Mouse (Mus musculus) ovary, postnatal 10 days (tissue): Measurements from ENCODE around the gene Ghrh.
"Not testable (repeated sequence)": the region's sequence is repeated elsewhere in the genome, so short reads cannot be mapped to it uniquely, and the experiment has no call there.

Source experiments
- DNase-seq: peaks from one replicate; pipeline ENCODE4 v3.0.0; 2022; ENCODE audit warnings: low spot score

The Ghrh gene

DNA sequence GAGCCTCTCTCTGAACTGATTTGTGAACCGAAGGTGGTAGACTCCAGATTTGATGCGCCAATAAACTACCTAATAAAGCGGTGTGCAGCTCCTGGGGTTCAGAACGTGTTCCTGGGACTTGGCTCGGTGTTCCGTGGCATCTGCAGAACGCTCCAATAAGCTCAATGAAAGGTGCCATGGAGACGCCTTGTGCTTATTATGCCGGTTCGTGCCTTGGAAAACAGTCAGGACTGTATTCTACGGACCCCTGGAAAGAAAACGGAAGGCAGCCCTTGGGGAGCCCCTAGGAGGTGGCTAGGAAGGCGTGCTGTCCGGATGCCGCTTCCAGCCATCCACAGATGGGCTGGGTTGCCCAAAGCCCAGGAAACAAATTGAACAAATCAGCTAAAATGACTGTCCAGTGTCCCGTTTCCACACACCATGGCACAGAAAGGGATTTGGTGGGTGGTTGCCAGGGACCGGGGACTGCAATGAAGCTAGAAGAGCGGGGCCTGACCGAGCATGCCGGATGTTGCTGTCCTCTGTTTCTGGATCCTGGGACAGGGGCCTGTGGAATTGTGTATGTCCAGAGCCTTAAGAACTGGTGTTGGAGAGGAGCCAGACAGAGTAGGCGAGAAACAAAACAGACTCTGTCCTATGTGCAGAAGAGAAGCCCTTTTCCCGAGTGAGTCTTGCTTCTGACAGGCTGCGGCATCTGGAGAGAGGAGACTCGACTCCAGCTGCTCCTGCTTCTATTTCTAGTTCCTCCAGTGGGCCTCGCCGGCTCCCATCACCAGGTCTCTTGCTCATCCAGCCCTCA is at the start of gene Ghrh:
Gene Ghrh, minus strand, starts transcription at position 146 of the 799 bp plus-strand sequence.
- DNase-seq = no peak

DNA sequence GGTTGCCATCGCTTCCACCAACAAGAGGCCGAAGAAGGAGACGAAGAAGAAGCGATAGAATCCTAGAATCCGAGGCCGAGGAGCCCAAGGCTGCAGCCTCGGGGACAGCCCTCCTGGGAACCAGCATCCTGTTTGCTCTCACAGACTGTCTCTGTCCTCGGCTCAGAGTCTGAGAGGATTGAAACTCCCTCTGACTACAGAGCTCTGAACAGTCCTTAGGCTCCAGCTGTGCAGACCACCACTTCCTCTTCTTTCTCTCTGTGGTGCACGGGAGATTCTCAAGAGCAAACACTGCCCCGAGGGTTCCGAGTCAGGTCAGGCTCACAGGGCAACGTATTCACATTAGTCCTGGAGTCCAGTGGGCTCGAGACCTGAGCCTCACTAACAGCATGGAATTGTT is 48.7 kb upstream of the Ghrh start:
- DNase-seq = no peak

DNA sequence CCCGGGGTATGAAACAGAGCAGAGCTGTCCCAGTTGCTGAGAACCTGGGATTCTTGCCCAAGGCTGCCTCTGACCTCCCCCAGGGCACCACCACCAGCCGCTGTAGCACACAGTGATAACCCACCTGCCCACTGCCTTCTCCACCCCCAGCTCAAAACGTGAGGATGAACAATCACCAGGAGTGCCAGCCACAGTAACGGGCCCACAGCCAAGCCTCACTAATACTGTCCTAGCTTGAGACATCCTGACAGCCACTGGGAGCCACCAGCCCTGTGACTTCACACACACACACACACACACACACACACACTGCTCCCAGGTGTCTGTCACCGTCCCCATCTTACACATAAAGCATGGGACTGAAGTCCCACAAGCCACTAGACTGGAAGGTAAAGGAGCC is 48.1 kb upstream of the Ghrh start:
- DNase-seq = no peak

DNA sequence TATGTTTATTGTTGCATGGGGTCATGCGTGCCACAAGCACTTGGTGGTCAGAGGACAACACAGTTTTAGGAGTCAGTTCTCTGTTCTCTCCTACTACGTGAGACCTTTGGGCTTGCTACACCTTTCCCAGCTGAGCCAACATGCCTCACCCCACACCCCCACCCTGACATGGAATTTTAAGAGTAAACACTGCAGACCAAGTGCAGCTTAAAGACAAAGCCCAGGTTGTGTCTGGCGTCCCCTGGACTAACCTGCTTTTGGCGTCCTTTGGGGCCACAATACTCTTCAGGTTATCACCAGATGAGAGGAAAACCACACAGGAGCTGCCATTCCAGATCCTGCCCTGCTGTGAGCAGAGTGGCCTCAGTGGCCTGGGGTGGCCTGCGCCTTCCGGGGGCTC is 47.6 kb upstream of the Ghrh start:
- DNase-seq = no peak

DNA sequence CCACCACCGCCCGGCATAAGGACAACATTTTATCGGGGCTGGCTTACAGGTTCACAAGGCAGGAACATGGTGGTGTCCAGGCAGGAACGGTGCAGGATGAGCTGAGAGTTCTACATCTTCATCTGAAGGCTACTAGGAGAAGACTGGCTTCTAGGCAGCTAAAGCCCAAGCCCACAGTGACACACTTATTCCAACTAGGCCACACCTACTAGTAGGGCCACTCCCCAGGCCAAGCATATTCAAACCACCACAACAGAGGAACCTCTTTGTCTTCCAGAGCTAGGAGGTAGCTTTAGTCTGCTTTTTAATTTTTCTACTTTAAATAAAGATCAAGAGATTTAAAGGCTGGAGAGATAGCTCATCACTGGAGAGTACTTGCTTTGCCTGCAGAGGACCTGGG is 46.2 kb upstream of the Ghrh start:
- DNase-seq = no peak

DNA sequence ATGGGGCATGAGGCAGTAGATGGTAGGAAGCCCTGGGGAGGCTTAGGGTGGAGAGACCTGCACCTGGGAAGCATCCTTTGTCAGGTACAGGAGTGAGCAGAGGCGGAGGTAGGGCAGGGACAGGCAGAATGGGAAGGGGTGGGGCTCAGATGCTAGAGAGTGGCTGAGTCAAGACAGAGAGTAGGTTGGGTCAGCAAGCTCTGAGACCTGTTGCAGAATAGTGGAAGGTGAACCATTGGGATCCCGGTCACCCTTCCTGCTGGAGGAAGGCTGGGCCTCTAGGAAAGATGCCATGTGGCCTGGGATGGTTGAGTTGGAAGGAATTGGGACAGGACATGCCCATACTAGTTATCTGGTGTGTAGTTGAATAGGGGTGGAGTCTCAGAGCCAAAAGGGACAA is 45.0 kb upstream of the Ghrh start:
- no peak for DNase-seq

DNA sequence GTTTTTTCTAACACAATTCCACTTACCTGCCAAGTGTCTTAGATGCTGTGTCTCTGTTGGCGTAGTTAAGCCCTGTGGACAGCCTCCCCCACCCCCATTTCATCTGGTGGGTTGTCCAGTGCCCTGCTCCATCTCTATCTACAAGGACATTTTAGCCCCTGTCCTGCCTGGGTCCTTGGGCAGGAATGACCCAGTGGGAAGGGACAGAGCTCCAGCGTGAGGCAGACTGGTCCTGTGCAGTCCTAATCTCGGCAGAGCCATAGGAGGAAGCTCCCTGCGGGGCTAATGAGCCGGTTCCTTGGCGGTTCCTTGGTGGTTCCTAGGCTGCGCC is 42.2 kb upstream of the Ghrh start:
- DNase-seq = no peak

DNA sequence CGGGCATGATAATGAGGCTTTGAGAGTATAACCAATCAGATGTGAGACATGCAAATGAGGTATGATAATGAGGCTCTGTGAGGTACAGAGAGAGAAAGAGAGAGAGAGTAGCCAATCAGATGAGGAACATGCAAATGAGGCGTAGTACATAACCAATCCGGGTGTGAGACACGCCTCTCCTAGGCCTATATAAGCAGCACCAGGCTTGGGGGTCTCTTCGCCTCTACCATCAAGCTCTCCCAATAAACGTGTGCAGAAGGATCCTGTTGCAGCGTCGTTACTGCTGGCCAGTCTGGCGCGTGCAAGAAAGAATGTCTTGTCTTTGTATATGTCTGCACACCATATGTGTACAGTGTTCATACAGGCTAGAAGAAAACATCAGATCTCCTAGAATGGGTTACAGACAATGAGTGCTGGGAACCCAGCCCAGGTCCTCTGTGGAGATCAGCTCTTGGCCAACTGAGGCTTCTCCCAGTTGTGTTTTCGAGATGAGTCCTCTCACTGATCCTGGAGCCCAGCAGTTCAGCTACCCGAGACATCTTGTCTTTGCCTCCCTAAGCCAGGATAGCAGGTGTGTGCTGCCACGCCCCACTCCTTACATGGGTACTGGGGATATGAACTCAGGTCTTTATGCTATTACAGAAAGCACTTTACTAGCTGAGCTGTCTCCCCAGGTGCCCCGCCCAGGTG is 41.7 kb upstream of the Ghrh start:
- DNase-seq = not testable (repeated sequence)

DNA sequence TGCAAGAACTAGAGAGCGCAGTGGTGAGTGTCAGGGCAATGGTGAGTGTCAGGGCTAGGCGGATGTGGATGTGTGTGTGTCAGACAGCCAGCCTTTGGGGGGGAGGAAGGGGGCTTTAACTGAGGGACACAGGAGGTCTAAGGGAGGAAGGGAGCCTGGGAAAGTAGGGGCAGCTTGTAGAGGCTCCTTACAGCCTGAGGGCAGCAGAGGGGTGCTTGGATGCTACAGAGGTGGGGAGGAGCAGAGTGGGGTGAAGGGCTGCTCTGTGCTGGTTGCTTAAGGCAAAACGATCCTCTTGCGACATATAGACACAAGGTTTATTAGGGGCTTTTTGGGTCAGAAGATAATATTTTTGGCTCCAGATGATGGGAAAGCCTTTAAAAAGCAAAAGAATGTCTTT is 37.5 kb upstream of the Ghrh start:
- DNase-seq = no peak

DNA sequence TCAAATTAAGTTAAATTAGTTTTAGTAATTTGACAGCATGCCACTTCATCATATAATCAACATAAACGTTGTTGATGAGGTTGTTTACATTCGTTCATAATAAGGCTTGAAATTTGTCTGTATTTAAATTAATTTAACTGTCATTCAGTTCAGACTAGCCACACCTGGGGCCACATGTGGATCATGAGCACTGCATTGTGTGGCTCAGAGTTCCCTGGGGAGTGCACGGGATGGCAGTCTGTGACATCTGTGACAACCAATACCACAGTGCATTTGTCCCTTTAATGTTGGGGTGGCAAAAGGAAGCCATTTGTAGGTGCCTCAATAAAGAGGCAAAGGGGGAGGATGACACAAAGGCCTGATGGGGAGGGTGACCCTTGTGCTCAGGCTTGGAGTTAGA is 29.7 kb upstream of the Ghrh start:
- no peak for DNase-seq

DNA sequence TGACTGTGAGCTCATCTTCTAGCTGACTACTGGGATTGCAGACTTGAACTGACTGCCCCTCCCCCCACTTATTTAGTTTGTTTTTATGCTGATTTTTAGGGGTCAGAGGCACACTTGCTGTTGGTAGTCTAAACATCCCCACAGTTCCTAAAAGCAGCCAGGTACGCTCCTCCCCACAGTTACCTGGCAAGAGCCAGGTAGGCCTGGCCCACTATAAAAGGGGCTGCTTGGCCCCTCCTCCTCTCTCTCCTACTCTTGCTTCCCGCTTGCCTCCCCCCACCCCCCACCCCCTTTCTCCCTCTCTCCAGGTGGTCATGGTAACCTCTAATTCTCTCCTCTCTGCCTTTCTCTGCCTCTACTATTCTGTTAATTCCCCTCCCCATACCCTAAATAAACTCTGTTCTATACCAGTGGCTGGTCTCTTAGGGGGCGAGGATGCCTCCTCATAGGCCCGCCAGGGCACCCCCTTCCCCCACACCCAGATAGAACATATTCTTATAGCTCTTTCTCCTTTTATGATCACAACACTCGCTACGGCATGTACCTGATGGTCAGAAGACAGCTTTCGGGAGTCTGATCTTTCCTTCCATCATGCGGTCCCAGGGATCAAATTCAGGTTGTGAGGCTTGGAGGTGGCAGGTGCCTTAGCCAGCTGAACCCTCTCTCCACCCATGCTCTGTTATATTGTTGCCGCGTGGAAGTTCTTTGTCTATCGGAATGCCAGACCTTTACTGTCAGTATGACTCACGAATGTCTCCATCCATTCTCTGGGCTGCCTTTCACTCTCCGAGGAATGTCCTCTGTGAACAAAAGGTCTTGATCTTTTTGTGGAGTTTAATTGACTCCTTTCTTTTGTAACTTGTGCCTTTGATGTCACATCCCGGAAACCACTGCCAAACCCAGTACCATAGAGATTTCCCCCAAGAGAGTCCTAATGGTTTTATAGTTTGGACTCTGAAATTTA is 28.8 kb upstream of the Ghrh start:
- no peak for DNase-seq

DNA sequence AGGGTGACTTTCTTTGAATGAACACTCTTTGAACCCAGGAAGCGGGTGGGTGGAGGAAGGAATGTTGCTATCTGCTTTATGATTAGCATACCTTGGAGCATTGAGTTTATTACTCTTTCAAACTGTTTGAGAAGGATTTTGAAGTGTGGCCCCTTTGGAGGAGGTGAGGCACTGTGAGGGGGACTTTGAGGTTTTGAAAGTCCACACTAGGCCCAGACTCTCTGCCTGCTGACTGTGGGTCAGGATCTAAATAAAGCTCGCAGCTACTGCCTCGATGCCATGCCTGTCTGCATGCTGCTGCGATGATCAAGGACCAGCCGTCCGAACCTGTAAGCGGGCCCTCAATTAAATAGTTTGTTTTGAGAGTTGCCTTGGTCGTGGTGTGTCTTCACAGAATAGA is 27.7 kb upstream of the Ghrh start:
- DNase-seq = no peak

DNA sequence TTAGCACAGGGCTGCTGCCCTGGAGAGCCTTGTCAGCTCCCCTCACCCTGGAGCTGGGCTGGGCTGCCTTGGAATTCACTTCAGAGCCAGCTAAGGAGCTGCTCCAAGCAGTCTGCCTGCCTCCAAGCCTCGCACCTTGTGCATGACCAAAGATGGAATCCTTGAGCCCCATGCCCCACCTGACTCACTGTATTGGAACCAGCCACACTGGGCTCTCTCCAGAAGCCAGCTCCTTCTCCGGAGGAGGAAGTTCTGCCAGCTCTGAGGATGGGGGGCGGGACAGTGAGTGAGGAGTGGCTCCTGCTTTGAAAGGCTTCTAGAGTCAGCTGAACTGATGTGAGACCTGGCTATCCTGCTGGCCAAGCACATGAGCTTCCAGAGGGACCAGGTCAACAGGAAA is 26.4 kb upstream of the Ghrh start:
- no peak for DNase-seq

DNA sequence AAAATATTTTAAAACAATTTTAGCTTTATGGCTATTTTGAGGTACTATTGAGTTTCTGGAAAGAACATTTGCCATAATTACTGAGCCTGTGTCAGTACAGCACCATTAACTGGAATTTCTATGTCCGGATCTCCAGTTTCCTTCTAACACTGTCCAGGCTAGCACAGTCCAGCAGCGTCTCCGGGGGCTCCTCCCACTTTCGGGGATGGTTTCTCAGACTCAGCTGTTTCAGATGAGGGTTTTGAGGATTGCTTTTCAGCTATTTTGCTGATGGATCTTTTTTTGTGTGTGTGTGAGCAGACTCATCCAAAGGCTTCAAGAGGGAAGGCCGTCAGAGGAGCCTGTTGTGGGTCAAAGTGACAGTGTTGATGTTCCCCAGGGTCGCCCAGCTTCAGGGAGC is 24.4 kb upstream of the Ghrh start:
- DNase-seq = no peak

DNA sequence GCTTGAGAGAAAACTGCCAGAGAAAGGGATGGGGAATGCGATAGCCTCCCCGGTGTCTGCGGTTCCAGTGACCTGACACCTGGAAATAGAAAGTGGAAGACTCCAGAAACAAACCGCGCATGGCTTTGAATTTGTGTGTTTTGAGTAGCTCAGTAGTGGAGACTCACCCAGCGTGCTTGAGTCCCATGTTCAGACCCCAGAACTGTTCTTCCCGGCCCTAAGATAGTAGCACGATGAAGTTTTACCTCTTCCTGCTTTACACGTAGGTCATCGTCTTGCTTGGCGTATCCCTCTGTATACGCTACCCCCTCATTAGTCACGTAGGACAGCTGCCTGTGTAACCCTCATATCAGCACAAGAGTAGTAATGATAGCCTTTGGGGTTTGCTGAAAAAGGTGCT is 20.7 kb upstream of the Ghrh start:
- DNase-seq = peak; percentile 10

DNA sequence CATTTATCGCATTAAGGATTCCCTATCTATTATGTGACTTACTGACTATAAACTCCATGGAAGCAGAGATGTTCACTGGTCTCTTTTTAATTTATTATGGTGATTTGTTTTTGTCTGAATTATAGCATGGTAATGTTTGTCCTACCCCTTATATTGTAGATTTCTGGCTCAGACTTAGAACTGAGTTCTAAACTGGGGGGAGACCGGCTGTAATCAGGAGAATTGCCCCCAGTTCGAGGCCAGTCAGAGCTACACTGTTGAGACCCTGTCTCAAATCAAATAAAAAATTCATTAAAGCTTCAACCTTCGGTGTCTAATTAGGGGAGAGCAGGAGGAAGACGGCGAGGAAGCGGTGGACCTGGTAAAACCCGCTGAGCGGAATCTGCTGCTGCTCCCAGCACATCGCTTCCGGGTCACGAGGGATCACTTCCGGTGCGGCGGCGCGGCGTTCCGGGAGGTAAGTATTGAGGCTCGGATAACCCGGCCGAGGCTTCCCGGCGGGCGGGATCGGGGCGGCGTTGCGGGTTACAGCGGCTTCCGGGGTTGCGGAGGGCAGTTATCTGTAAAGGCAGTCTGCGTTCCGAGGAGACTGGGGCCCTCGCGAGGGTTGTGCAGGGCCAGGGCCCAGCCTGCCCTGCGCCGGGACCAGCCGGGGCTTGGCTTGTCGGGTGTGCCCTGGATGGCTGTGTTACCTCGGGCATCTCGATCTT is 20.0 kb upstream of the Ghrh start, which contains the start of gene Manbal:
Gene Manbal, plus strand, starts transcription at position 411 of the 710 bp plus-strand sequence.
- DNase-seq = peak; percentile 98

DNA sequence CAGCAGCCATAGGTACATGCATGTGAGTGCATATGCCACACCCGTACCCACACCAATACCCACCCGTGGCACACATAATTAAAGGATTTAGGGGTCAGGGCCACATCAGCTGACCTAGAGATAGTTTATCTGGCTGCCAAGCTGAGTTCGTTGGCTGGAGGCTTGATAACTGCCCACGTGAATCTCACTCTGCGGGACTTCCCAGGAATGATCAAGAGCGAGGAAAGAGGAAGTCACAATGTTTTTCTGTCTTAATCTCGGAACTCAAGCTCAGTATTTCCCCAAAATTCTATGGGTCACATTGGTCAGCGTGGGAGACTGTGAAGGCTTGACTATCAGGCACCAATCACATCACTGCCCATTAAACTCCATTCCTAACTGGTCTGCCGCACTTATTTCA is 19.5 kb upstream of the Ghrh start:
- DNase-seq = no peak

DNA sequence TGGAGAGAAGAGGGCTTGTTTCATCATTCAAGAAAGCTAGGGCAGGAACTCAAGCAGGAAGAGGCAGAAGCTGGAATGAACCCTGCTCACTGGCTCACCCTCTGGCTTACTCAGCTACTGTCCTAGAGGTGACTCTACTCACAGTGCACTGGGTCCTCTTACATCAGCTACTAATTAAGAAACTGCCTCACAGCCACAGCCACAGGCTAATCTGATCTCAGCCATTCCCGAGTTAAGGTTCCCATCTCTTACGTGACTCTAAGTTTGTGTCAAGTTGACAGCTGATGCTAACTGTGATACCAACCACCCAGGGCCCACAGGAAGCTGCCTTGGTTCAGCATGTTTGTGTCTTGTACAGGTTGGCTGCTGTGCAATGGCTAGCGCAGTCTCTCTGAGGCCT is 15.7 kb upstream of the Ghrh start:
- no peak for DNase-seq

DNA sequence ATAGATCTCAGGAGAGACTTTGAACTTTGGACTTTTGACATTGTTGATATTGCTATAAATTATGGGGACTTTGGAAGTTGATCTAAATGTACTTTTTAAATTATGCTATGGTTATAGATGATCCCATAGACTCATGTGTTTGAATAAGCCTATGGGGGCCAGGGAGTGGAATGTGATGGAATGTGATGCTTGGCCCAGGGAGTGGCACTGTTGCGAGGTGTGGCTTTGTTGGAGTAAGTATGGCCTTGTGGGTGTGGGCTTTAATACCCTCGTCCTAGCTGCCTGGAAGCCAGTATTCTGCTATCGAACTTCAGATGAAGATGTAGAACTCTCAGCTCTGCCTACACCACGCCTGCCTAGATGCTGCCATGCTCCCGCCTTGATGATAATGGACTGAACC is 12.7 kb upstream of the Ghrh start:
- DNase-seq = no peak

DNA sequence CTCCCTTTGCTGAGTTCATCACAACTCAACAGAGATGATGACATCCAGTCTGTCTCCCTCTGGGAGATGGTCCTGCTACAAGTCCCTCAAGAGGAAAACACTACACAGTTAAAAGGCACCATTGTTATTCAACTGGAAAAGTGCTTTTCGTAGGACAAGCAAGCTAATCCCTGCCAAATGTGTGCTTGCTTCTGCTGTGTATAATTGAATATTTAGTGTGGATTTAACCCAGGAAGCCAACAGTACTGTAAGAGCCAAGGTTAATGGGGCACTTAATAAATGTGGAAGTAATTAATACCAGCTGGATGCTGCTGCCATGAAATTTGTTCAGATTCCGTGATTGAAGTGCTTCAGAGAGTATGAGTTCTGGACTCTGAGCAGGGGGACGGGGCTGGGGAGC is 6.8 kb upstream of the Ghrh start:
- no peak for DNase-seq

DNA sequence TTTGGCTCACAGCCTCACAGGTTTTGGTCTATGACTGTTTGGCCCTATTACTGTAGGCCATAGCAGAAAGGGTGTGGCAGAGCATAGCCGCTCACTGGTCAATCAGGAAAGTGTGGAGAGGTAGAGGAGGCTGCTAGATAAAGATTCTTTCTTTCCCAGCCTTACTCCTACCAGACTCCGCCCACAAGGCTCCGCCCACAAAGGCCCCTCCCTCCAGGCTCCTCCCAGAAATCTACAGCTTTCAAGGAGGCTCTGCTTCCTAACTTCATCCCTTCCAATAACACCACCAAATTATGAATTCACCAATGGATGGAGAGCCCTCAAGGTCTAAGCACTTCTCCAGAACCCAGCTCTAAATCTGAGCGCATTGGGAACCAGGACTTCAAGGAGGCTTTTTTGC is 5.9 kb upstream of the Ghrh start:
- no peak for DNase-seq

DNA sequence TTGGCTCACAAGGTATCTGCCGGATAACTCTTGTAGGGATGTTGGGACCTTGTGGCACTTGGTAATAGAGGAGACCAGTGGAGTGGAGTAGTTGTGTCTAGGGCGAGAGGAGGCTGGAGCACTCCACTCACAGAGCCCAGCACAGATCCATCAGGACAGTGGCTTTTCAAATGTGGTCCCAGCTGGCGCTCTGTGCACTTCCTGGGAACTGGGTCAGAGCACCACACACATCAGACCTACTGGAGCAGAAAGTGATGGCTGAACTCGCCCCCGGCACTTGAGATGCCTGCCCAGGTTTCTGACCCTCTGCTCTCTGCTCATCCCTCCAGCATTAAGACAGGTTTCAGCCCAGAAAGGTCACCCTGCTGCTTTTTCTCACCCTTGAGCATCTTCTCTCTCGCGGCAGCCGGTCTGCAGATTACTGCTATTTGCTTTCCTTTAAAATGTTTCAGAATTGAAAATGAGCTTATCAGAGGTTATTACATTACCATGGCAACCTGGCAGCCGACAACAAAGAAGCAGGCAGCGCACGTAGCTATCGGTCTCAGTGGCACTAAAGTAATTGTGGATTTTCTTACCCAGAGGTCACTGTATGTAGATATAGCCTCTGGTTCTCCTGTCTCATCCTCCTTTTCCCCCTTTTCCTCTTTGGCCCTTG is 1.9 kb upstream of the Ghrh start:
- DNase-seq = no peak
